Comparison of ENCODE assay signal across 10 mouse cellular contexts in the genomic region with DNA sequence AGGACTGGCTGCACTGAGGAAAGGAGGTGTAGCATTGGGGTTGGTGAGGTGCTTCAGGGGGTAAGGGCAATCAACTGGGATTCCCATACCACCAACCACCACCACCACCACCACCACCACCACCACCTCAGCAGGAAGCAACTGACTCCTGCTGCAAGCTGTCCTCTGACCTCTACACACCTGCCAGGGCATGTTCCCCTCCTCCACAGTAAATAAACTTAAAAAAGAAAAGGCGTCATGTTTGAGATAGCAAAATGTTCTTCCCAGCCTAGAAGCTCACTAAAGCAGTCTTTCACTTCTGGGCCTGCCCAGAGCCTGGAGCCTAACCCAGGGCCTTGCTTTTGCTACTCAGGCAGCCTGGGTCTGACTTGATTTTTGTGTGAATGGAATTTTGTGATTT. TPM values are rescaled to one million over a fixed set of nuclear protein-coding genes. Genes with fewer than 3 reads are reported as not detected.
DNase-seq lines count a peak whose midpoint lies in the region; ATAC-seq and TF ChIP-seq lines count a peak whose summit lies in the region.
"Had no signal": no experiment of that assay in that cellular context is flagged by ENCODE, and none has a peak within 500 bp of the region (broad histone marks: within the 10 kb centered on the region; RNA-seq: fewer than 3 reads in every experiment).

No protein-coding gene starts in this region.

- H3K9me3 ChIP-seq in lung, embryonic 14.5 days (ENCODE audit: low read depth, low read length): no peaks in the 10 kb centered on the region
- no peaks in the 10 kb centered on the region for H3K9me3 ChIP-seq in hindbrain, embryonic 14.5 days (ENCODE audit: control insufficient read depth, low read length)
- no peaks in the 10 kb centered on the region for H3K9me3 ChIP-seq in liver, embryonic 14.5 days (ENCODE audit: control insufficient read depth, low read length)

- WGBS in lung, embryonic 14.5 days: 58% methylated on average over 1 of the region's 1 CpGs
- WGBS in hindbrain, embryonic 14.5 days: 79% methylated on average over 1 of the region's 1 CpGs
- WGBS in liver, embryonic 14.5 days (ENCODE audit: insufficient replicate concordance): 70% methylated on average over 1 of the region's 1 CpGs

- peak overlapping the region; percentile 97; the same call in 1 of the 2 replicates for H3K4me3 ChIP-seq in lung, embryonic 14.5 days (ENCODE audit: low read depth, low read length)
- peak overlapping the region; percentile 100; the same call in 1 of the 2 replicates for H3K4me3 ChIP-seq in hindbrain, embryonic 14.5 days (replicated peaks; ENCODE audit: low read length)
- no peak overlapping the region for H3K4me3 ChIP-seq in liver, embryonic 14.5 days (ENCODE audit: insufficient read depth in 1 of 2, low read depth in 2 of 2, low read length in 2 of 2)

- TF ChIP-seq CTCF in lung, embryonic 14.5 days (IDR thresholded peaks at IDR 0.05; ENCODE audit: low read depth): no peak
- TF ChIP-seq CTCF in liver, embryonic 14.5 days (IDR thresholded peaks at IDR 0.05; ENCODE audit: low read depth): no peak

- peaks cover 8% of the 10 kb centered on the region; the same call in 1 of the 2 replicates for H3K36me3 ChIP-seq in lung, embryonic 14.5 days (ENCODE audit: insufficient read depth)
- H3K36me3 ChIP-seq in hindbrain, embryonic 14.5 days (replicated peaks; ENCODE audit: control insufficient read depth, insufficient read depth): no peaks in the 10 kb centered on the region
- H3K36me3 ChIP-seq in liver, embryonic 14.5 days (replicated peaks; ENCODE audit: control insufficient read depth, insufficient read depth, low read depth): no peaks in the 10 kb centered on the region; the same call in none of the 2 replicates

- no peak for ATAC-seq in lung, embryonic 14.5 days (ENCODE audit: insufficient read depth)
- no peak for ATAC-seq in hindbrain, embryonic 14.5 days (ENCODE audit: low FRiP score)
- no peak for ATAC-seq in liver, embryonic 14.5 days (ENCODE audit: insufficient read depth)

- H3K27me3 ChIP-seq in lung, embryonic 14.5 days (ENCODE audit: insufficient read depth, low read length): no peaks in the 10 kb centered on the region
- no peaks in the 10 kb centered on the region for H3K27me3 ChIP-seq in hindbrain, embryonic 14.5 days (ENCODE audit: control insufficient read depth, insufficient read depth, low read length)
- H3K27me3 ChIP-seq in liver, embryonic 14.5 days (ENCODE audit: control insufficient read depth, insufficient read depth, low read length): no peaks in the 10 kb centered on the region

- DNase-seq in lung, embryonic 14.5 days: no peak
- no peak for DNase-seq in lung, postnatal 14 days
- DNase-seq in hindbrain, embryonic 14.5 days (ENCODE audit: low spot score): no peak
- no peak for DNase-seq in liver, embryonic 14.5 days (ENCODE audit: low read depth in 3 of 3, low spot score in 3 of 3)
- peak; percentile 29 for DNase-seq in thymus, postnatal 0 days (ENCODE audit: low spot score)
- no peak for DNase-seq in ovary, adult 18-20 months (ENCODE audit: low spot score)
- no peak for DNase-seq in testis, postnatal 10 days (ENCODE audit: low spot score)
- DNase-seq in layer of hippocampus, adult 9-10 months (ENCODE audit: low spot score): no peak
- DNase-seq: cerebellum, adult 11 months; lung, adult 2 months had no signal

- peak overlapping the region; percentile 68 for H3K4me2 ChIP-seq in lung, embryonic 14.5 days
- peak overlapping the region; percentile 93 for H3K4me2 ChIP-seq in hindbrain, embryonic 14.5 days (replicated peaks)
- peak overlapping the region; percentile 83 for H3K4me2 ChIP-seq in liver, embryonic 14.5 days (ENCODE audit: low read depth)

- peaks cover 10% of the 10 kb centered on the region for H3K4me1 ChIP-seq in lung, embryonic 14.5 days (ENCODE audit: insufficient read depth)
- H3K4me1 ChIP-seq in hindbrain, embryonic 14.5 days (replicated peaks; ENCODE audit: control insufficient read depth, insufficient read depth, low read length): peaks cover 22% of the 10 kb centered on the region
- peaks cover 8 to 16% of the 10 kb centered on the region in 2 experiments; a peak in 3 of 4 replicates for H3K4me1 ChIP-seq in liver, embryonic 14.5 days (replicated peaks; ENCODE audit: control insufficient read depth in 2 of 2, insufficient read depth in 2 of 2, low read length in 1 of 2)

- H3K27ac ChIP-seq in lung, embryonic 14.5 days (ENCODE audit: low read depth): no peak overlapping the region
- H3K27ac ChIP-seq in hindbrain, embryonic 14.5 days: no peak overlapping the region
- H3K27ac ChIP-seq in liver, embryonic 14.5 days: no peak overlapping the region

- TF ChIP-seq EP300 in liver, embryonic 14.5 days (IDR thresholded peaks at IDR 0.05; ENCODE audit: low read depth): no peak

- no peak overlapping the region for H3K9ac ChIP-seq in lung, embryonic 14.5 days
- H3K9ac ChIP-seq in hindbrain, embryonic 14.5 days: no peak overlapping the region
- H3K9ac ChIP-seq in liver, embryonic 14.5 days (replicated peaks): no peak overlapping the region

RNA-seq across cellular contexts. Expression of gene Atxn2, which starts 3.2 kb away (rescaled TPM):
- 79.2 and 83.9 TPM in 2 replicates for polyA plus RNA-seq in lung, embryonic 14.5 days (2014; fragmentation: Nextera tagmentation; extraction: Ambion mirVana)
- polyA plus RNA-seq in hindbrain, embryonic 14.5 days (2014; fragmentation: Nextera tagmentation; extraction: Ambion mirVana): 81.6 and 90.5 TPM in 2 replicates
- 24.1 and 24.6 TPM in 2 replicates for polyA plus RNA-seq in liver, embryonic 14.5 days (2012; rRNA removed)
- 19.3 and 20.5 TPM in 2 replicates for polyA plus RNA-seq in liver, embryonic 14.5 days (2014; fragmentation: Nextera tagmentation; extraction: Ambion mirVana)
- 34.9 and 46.6 TPM in 2 replicates for polyA plus RNA-seq in thymus, postnatal 0 days (2015; fragmentation: Nextera tagmentation; extraction: Ambion mirVana)

RNA-seq across cellular contexts. Expression of gene Brap, which starts 54.0 kb away (rescaled TPM):
- 39.1 and 40.9 TPM in 2 replicates for polyA plus RNA-seq in lung, embryonic 14.5 days (2014; fragmentation: Nextera tagmentation; extraction: Ambion mirVana)
- polyA plus RNA-seq in hindbrain, embryonic 14.5 days (2014; fragmentation: Nextera tagmentation; extraction: Ambion mirVana): 41.5 and 47.3 TPM in 2 replicates
- polyA plus RNA-seq in liver, embryonic 14.5 days (2012; rRNA removed): 9.7 and 12.5 TPM in 2 replicates
- 22.7 and 22.9 TPM in 2 replicates for polyA plus RNA-seq in liver, embryonic 14.5 days (2014; fragmentation: Nextera tagmentation; extraction: Ambion mirVana)
- polyA plus RNA-seq in thymus, postnatal 0 days (2015; fragmentation: Nextera tagmentation; extraction: Ambion mirVana): 48.2 and 51.9 TPM in 2 replicates

RNA-seq across cellular contexts. Expression of gene Acad10, which starts 54.0 kb away (rescaled TPM):
- 1.5 and 3.0 TPM in 2 replicates for polyA plus RNA-seq in lung, embryonic 14.5 days (2014; fragmentation: Nextera tagmentation; extraction: Ambion mirVana)
- polyA plus RNA-seq in hindbrain, embryonic 14.5 days (2014; fragmentation: Nextera tagmentation; extraction: Ambion mirVana): 1.7 and 2.2 TPM in 2 replicates
- 1.6 and 1.7 TPM in 2 replicates for polyA plus RNA-seq in liver, embryonic 14.5 days (2012; rRNA removed)
- 2.2 and 2.6 TPM in 2 replicates for polyA plus RNA-seq in liver, embryonic 14.5 days (2014; fragmentation: Nextera tagmentation; extraction: Ambion mirVana)
- 2.6 and 3.4 TPM in 2 replicates for polyA plus RNA-seq in thymus, postnatal 0 days (2015; fragmentation: Nextera tagmentation; extraction: Ambion mirVana)

Comparison
In these comparisons a context has a peak if more than half of its experiments do, and no peak if none do; other contexts are left out.
1. H3K4me3 ChIP-seq: peak in lung, embryonic 14.5 days (single experiment) and hindbrain, embryonic 14.5 days (single experiment); none in liver, embryonic 14.5 days (0 of 2).
2. Peak in every context shown above with its lines, with median percentiles within 50 percentile points of each other: H3K4me2 ChIP-seq.